Mouse (Mus musculus) kidney, postnatal 14 days (tissue): ENCODE results near the gene Tsnaxip1.
A peak's percentile ranks its signal among the peaks of the same experiment; 100 is the strongest.
"Not testable (repeated sequence)": the region's sequence is repeated elsewhere in the genome, so short reads cannot be mapped to it uniquely, and the experiment has no call there.

Experiments used
- DNase-seq: peaks from one replicate; pipeline ENCODE4 v3.0.0; 2022; ENCODE audit warnings: mixed read lengths

Gene Tsnaxip1

DNA sequence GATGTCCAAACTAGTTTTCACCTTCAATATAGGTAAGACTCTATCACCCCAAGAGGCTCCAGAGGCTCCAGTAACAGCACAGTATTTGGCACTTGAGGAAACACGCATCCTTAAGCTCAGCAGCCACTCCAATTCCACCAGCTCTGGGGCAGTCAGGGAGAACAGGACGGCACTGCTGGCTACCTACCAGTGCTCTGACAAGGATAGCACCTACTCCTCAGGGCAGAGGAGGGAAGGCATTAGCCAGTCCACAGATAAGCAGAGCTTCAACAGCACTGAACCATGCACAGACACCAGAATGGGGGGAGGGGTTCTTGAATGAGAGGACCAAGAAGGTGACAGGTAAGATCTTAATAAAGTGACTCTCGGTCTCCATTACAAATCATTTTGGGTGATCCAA lies 7.9 kb upstream of the Tsnaxip1 start:
- no peak for DNase-seq

DNA sequence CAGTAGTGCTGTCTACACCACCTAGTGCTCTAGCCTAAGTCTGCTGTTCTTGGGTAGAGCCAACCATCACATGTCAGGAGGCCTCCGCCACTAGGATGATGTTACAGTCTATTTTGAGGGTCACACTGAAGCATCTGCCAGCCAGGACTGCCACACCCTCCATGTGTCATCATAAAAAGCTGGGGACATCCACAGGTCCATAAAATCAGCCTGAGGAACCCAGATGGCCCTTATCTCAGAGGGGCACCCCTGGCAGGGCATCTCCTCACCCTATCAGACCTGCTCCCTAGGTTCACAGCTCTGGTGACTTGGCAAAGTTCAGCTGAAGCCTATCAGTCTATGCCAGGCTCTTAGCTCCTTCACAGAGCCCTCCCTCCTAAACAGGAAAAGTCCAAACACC lies 6.6 kb upstream of the Tsnaxip1 start:
- DNase-seq: no peak

DNA sequence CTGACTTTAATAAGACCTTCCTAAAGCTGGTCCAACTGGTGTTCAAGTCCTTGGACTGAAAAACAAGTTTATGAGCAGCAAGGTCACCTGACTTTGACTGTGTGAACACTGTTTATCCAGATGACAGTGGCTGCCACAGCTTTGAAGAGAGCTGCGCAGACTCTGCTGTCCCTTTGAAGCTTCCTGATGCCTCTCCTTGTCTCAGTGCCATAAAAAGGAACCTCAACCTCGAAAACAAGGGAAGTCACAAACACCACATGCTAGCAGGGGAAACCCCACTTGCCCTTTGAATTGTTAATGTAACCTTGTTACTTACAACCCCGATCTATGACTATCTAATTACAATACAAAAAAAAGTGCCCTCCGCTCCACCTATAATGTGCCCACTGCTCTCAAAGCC lies 2.0 kb upstream of the Tsnaxip1 start:
- DNase-seq: no peak

DNA sequence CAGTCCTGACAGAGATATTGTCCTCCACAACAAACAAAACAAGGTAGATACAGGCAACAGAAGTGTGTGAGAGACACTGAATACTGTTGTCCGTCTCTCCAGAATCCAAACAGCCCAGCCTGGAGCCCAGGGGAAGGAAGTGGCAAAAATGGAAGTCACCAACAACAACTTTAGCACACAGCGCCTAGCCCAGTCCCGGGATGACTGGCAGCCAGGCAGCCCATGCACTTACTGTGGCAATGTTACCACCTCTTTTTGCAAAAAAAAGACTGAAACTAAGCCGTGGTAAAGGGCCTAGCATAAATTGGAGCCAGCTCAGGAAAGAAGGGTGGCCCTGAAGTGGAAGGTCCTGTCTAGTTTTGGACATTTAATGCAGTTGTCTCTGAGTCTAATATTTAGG lies 1.2 kb upstream of the Tsnaxip1 start:
- peak; percentile 21 for DNase-seq

DNA sequence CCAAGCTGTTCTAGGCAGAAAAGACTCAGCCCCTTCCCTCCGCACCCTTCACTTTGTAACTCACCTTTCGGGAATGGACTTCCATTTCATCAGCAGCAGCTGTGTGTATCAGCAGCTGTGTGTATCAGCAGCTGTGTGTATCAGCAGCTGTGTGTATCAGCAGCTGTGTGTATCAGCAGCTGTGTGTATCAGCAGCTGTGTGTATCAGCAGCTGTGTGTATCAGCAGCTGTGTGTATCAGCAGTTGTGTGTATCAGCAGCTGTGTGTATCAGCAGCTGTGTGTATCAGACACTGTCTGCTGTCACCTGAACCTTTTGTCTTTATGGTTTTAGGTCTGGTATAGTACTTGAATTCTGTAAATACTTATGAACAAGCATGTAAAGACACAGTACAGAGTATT lies 6.2 kb downstream of the Tsnaxip1 start:
- not testable (repeated sequence) for DNase-seq

DNA sequence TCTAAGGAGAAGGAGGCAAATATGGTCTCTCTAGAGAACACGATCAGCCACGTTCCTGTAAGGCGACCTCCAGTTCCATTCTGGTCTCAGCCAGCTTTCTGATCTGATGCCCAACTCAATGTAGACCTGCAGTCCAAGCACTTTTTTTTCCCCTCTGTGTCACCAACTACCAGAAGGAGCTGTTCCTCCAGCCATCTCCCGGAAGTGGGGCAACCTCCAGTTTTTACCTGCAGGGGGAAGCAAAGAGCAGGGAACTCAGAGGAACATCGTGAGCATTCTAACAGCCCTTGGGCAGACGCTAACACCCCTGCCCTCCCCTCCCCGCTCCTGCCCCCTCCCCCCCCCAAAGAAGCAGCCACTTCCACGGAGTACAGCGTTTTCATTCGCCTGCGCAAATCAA lies 7.8 kb downstream of the Tsnaxip1 start:
- DNase-seq: peak; percentile 79

DNA sequence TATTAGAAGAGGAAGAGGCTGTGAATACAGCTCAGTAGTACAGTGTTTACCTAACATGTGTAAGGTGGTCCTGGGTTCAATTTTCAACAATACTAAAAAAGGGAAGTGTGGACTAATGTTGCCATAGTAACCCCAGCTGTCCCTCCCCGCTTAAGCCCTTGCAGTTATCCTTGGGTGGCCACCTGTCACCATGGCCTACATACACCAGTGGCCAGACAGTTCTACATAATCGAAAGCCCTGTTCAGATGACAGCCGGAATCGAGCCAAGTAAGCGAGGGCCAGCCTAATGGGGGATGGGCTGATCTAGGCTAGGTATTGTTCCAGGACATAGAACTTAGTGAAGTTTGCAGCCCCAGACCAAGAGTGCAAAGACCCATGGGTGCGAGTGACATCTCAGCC lies 9.5 kb downstream of the Tsnaxip1 start:
- no peak for DNase-seq

DNA sequence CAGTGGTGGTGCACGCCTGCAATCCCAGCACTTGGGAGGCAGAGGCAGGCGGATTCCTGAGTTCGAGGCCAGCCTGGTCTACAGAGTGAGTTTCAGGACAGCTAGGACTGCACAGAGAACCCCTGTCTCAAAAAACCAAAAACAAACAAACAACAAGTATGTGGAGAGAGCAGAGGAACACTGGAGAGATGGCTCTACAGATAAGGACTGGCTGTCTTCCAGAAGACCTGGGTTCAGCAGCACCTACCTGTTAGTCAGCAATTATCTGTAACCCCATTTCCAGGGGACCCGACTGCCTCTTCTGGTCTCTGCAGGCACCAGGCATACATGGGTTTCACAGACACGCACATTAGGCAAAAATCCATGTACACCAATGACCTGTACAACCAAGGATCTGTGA lies 11.7 kb downstream of the Tsnaxip1 start:
- no peak for DNase-seq

DNA sequence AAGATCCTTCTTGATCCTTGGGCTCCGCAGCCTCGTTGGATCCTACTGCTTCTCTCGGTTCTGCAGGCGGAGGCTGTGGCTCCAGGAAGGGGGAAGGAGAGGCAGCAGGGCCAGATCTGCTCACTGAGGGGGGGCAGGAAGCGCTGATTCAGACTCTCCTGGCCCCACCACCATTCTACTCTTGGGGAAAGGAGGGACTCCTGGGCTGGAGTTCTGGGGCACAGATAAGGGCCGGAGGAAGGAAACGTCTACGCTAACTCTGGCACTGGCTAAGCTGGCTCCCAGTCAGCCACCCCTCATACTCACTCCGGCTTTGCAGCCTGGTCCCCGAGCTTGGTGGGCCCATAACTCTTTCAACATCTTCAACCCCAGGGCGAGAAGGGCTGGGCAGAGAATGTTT lies 19.1 kb downstream of the Tsnaxip1 start:
- DNase-seq: no peak

DNA sequence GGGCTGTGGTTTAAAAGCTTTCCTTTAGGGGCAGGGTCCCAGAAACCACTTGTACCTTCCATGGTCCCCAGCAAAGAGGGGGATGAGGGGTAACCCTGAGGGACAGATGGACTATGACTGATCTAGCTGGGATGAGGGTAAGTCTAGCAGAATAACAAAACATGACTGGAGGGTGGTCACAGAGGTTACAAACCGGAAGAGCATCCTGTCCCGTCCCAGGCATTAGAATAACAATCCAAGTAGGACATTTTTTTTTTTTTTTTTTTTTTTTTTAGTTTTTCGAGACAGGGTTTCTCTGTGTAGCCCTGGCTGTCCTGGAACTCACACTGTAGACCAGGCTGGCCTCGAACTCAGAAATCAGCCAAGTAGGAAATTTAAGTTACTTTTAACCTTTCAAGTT lies 22.5 kb downstream of the Tsnaxip1 start:
- DNase-seq: no peak

DNA sequence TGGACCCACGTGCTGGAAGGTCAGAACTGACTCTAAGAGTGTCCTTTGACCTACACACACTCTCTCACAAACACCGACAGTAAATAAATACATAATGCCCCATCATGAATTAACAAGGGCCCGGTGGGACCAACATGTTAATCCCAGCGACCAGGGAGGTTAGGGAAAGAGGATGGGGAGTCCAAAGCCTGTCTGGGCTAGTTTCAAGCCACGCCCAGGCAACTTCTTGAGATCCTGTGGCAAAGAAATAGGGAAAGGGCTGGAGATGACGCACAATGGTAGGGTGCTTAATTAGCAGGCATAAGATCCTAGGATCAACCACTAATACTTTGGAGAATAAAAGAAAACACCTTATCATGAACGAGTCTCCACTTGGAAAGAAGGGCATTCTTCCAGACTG lies 23.1 kb downstream of the Tsnaxip1 start:
- no peak for DNase-seq

DNA sequence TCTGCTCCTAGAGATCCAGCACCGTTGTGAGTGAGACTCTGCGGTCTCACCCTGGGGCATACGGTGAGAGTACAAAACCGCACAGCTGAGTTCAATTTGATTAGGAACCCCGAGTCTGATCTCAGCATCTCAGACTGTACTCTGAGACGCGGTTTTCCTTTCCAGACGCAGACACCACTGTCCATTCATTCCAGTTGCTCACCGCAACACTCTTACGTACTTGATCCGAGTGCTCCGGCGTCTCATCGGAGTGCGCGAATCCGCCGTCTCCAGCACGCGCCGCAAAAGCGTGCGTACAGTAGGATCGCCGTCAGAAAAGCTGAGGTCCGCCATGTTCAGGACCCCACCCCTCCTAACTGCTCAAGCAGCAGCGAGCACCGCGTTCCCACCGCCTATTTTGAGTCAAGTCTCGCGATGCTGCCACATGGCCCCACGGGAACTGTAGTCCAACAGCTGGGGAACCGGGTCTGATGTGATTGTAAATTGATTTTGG lies 24.2 kb downstream of the Tsnaxip1 start:
- DNase-seq: peak; percentile 93

DNA sequence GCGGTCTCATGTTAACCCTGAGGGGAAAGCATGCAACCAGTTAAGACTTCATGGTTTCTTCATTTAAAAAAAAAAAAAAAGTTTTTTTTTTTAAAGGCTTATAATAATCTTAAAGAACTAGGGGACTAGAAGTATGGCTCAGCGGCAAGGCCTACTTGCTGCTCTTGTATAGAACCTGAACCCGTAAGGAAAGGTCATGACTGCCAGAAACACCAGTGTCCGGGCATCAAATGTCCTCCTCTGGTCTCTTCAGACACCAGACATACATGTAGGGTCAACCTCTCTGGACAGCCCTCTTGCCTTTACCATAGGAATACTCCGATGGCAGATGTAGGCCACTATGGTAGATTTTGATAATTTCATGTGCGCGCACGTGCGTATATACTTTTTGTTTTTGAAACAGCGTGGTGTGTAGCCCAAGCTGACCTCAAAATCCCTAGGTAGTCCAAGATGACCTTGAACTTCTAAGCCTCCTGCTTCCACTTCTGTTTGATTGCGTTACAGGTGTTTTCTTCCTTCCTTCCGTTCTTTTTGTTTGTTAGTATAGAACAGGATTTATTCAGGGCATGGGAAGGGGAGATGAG lies 24.7 kb downstream of the Tsnaxip1 start:
- no peak for DNase-seq

DNA sequence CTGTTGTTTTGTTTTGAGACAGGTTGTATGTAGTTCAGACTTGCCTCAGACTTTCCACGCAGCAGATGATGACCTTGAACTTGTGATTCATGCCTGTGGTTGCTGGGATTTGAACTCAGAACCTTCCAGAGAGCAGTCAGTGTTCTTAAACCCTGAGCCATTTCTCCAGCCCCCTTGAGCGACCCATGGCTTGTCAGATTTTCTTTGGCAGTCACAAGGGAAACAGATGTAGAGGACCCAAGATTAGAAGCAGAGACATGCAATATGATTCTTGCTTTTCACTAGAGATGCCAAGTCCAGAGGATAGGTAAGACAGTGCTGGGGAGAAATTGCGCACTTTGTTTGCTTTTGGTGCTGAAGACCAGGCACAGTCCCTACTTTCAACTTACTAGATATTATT lies 25.6 kb downstream of the Tsnaxip1 start, which contains the start of gene Cenpt:
TSS of gene Cenpt (minus strand) at position 101 of the 400 bp plus-strand sequence.
- DNase-seq: no peak

DNA sequence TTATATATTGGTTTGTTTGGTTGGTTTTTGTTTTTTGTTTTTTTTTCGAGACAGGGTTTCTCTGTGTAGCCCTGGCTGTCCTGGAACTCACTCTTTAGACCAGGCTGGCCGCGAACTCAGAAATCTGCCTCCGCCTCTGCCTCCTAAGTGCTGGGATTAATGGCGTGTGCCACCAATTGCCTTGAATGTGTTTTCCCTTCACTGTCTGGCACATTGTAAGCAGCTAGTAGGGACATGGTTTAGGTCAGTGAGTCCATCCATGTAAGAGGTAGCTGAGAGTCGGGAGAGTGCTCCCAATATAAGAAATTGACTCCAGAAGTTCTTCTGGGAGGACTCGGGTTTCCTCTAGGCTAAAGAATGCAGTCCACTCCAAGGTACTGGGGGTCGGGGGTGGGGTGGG lies 26.8 kb downstream of the Tsnaxip1 start:
- no peak for DNase-seq

DNA sequence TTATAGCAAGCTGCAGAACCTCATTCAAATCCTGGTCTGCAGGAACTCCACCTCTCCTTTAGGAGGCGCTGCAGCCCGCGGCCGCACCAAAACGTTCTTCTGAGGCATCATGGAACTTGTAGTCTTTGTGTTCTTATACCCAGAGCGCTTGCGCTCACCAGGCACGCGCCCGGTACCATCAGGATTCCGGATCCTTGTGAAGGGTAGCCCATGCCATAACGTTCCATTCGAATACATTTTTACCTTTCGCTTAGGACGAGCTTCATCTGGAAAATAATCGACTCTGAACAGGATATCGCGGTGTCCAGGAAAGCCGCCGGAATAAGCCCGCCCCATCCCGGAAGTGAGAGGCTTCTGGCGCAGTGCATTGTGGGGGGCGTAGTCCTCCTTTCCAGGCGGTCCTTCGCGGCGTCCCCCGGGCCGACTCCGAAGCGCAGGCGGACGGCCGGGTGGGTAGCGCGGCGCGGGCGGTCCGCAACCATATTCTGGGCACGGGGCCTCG lies 27.2 kb downstream of the Tsnaxip1 start, which contains the start of gene Thap11:
TSS of gene Thap11 (plus strand) at position 418 of the 502 bp plus-strand sequence.
- peak; percentile 94 for DNase-seq

DNA sequence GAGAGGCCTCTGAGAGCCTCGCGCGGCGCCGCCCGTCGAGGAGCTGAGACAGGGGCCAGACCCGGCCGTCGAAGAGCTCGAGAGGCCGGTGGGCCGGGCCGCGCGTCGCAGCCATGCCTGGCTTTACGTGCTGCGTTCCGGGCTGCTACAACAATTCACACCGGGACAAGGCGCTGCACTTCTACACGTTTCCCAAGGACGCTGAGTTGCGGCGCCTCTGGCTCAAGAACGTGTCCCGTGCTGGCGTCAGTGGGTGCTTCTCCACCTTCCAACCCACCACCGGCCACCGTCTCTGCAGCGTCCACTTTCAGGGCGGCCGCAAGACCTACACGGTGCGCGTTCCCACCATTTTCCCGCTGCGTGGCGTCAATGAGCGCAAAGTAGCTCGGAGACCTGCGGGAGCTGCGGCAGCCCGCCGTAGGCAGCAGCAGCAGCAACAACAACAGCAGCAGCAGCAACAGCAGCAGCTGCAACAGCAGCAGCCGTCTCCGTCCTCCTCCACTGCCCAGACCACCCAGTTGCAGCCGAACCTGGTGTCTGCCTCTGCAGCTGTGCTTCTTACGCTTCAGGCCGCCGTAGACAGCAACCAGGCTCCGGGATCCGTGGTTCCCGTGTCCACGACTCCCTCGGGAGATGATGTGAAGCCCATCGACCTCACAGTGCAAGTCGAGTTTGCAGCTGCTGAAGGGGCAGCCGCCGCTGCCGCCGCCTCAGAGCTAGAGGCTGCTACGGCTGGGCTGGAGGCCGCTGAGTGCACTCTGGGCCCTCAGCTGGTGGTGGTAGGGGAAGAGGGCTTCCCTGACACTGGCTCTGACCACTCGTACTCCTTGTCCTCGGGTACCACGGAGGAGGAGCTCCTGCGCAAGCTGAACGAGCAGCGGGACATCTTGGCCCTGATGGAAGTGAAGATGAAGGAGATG lies 28.0 kb downstream of the Tsnaxip1 start:
- peak; percentile 60 for DNase-seq

DNA sequence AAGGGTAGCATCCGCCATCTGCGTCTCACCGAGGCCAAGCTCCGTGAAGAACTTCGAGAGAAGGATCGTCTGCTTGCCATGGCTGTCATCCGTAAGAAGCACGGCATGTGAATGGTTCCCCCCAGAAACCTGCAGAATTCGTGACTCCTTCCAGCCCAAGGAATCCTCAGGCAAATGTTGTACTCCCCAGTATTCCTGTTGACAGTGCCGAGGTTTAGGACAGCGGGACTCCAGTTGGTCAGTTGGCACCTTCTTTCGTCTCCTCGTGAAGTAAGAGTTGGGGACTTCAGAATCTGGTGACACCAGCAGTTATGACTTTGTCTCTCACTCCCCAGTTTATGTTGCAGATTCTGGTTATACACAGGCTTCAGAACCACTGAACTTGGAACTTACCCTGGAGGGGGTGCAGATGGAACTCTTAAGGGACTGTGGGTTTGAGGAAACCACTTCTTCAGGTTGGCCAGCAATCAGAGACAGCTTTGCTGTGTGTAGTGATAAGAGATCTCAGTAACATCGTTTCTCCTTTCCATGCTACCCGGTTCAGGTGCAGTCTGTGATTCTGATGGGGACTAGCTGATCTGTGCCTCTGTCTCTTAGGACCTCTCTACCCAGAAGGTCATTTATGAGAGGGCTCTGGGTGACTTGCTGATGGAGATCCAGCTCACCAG lies 28.8 kb downstream of the Tsnaxip1 start:
- DNase-seq: no peak

DNA sequence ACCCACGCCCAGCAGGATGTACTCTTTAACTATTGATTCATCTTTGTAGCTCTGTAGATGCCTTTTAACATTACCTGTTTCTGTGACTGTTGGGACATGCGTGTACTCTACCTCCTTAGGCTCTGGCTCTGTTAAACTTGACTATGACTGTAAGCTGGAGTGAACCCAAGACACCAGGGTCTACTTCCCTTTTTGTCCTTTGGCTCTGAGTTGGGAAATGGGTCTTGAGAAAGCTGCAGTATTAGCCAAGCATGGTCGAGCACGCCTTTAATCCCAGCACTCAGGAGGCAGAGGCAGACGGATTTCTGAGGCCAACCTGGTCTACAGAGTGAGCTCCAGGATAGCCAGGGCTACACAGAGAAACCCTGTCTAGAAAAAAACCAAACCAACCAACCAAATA lies 31.0 kb downstream of the Tsnaxip1 start:
- no peak for DNase-seq

DNA sequence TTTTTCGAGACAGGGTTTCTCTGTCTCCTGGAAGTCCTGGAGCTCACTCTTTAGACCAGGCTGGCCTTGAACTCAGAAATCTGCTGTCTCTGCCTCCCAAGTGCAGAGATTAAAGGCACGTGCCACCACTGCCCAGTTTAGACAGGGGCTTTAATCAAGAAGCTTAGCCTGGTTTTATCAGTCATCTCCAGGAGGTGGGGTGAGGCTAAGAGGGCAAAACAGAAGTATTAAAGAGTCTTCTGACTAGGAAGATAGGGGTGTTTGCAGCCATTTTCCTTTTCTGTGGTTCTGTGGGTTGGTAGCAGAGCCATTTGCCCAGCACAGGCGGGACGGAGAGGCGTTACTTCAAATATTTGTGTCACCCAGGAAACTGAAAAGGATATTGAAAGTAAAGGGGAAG lies 31.8 kb downstream of the Tsnaxip1 start:
- no peak for DNase-seq

DNA sequence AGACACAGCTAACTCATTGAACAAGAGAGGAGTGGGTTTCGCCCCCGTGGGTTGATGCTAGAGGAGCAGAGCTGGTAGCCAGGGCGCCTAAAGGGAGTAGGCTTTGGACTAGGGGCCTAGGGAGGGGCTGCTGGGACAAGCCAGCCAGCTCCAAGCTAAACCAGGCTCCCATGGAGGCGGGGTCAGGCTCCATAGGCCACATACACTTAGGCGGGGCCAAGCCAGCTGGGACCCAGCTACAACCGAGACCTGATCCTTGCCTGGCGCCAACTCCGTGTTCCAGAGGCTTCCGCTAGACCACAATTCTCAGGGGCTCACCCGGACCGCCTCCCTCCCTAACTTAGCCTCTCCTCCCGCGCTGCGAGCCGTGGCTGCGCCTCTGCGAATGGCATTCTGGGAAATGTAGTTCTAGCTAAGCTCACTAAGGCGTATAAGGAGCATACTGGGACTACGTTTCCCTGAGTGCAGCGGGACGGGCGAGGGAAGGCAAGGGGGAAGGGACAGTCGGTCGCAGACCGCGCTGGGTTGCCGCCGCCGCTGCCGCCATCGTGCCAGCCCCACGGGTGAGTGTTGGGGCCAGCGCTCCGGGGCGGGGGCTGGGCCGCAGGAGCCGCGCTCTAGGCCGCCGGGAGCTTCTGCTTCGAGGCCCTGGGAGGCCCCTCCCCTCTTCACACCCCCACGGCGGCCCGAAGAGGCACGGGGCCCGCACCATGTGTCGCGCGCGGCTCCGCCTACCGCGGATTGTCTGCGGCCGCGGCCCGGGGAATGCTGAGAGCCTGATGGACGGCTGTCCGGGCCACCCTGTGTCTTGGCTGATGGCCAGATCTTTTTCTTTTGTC lies 32.8 kb downstream of the Tsnaxip1 start, which contains the start of gene Nutf2:
TSS of gene Nutf2 (plus strand) at position 438 of the 839 bp plus-strand sequence.
- peak; percentile 98 for DNase-seq

DNA sequence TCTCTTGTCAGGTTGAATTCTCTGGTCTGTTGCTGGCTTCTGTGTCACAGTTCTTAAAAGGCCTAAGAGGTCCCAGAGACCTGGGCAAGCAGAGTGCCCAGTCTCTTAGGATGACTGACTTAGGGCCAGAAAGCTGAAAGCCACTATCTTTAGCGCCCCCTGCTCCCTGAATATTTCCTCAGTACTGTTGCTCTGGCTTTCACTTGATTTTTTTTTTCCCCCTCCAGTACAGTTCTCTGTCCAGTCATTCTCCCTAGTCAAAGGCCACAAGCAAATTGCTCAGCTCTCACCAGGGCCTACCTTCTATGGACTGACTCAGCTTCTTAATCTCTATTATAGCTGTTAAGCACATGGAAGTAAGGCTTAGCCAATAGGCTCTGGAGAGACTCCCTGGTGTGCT lies 34.4 kb downstream of the Tsnaxip1 start:
- DNase-seq: peak; percentile 32
